Mouse (Mus musculus) neutrophil, adult 5-6 weeks (primary cell): Measurements from ENCODE around the gene Elmsan1. TPM values are rescaled to one million over a fixed set of nuclear protein-coding genes. Genes with fewer than 3 reads are reported as not detected.

Source experiments
- ATAC-seq: fragments of 151-379, 151-347 bp; 2 replicates; pipeline ENCODE4 v1.8.0; 2017; ENCODE audit warnings: mild to moderate bottlenecking, moderate TSS enrichment; ENCODE audit not compliant: insufficient number of reproducible peaks, poor library complexity, low FRiP score, severe bottlenecking; ENCODE audit errors: extremely low read depth
- total RNA-seq: library from RNA; stranded (forward); fragments of 200-1000 nt; gene quantifications from 2 replicates; pipeline ENCODE4 v1.2.3, GENCODE M21; 2017

Elmsan1 gene
- total RNA-seq, 1 experiment from 2014 or later = 84.4 TPM

DNA sequence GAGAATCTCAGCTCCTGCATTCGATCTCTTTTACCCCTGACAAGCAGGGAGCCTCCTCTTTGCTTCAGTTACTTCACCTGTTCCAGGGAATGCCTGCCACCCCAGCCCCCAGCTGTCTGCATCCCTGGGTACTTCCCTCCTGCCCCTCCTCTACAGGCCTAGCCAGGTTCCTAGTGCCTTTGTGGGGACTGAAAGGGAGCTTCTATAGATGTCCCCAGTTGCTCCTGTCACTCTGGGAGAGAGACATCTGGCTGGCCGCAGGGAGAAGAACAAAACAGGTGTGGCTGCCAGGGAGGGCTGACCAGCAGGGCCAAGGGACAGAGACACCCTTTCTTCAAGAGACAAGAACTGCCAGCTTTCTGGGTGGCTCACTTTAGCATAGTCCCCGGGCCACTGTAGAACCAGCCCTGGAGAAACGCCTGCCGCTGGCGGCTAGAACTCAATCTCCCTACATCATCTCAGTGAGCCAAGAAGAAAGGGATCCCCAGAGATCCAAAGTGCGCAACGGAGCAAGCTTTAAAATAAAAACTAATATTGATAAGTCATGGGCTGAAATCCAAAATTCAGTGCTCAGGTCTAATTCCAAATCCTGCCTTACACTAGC lies 20.5 kb downstream of the Elmsan1 start:
- ATAC-seq = no peak

- no peak for ATAC-seq
Measured at GRCm38 (mm10) chr12:84195195-84195594, 23.5 kb downstream of the Elmsan1 start.

- ATAC-seq = no peak
Measured at GRCm38 (mm10) chr12:84194400-84195109, 24.1 kb downstream of the Elmsan1 start.

GRCm38 (mm10) chr12:84193642-84194399 lies 24.9 kb downstream of the Elmsan1 start:
- peak; percentile 84 for ATAC-seq

GRCm38 (mm10) chr12:84192741-84193641 lies 25.7 kb downstream of the Elmsan1 start:
- no peak for ATAC-seq

DNA sequence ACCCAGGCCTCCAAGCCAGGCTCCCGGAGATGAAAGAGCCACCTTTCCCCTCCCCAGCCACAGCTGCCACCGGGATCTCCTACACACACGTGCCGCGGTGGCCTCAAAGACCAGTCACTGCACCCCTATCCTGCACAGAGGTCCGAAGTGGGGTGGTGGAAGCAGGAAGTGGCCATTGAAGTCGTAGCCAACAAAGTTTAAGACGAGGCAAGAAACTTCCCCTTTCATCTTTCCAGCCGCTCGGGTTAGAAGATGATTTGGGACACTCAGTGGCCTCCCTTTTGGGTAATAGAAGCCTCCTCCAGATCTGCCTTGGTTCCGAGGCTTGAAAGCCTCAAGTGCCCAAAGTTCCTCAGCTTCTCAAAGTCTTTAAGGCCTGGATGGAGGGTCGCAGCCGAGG lies 26.4 kb downstream of the Elmsan1 start:
- no peak for ATAC-seq

GRCm38 (mm10) chr12:84191770-84192169 lies 26.9 kb downstream of the Elmsan1 start:
- ATAC-seq = no peak

- ATAC-seq = no peak
Measured at GRCm38 (mm10) chr12:84191190-84191589, 27.5 kb downstream of the Elmsan1 start.

- ATAC-seq = no peak
Measured at GRCm38 (mm10) chr12:84190151-84190820, 28.4 kb downstream of the Elmsan1 start.

DNA sequence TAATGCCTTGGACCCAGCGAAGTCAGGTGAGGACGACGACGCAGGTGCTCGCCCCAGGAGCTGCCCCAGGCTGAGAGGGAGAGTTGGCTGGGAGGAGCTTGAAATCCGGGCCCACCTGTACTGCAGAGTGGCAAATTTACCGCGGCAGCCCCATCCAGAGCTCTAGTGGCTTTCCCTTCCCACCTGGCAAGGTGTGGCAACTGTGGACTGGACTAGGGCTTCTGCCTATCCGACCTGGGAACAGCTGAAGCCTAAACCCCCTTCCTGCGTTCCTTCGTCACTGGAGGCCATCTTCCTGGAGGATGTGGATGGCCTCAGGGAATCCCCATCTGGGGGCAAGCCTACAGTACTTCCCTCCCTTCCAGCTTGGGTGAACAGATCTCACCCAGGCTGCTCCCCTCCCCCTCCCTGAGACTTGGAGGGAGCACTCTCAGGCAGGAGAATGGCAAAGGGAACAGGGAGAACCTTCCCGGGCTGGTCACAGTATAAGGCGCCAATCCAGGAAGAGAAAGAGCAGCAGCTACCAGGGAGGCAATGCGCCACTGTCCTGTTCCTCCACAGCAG lies 29.7 kb downstream of the Elmsan1 start:
- no peak for ATAC-seq

- peak; percentile 76 for ATAC-seq
Measured at GRCm38 (mm10) chr12:84187752-84188601, 30.7 kb downstream of the Elmsan1 start.

DNA sequence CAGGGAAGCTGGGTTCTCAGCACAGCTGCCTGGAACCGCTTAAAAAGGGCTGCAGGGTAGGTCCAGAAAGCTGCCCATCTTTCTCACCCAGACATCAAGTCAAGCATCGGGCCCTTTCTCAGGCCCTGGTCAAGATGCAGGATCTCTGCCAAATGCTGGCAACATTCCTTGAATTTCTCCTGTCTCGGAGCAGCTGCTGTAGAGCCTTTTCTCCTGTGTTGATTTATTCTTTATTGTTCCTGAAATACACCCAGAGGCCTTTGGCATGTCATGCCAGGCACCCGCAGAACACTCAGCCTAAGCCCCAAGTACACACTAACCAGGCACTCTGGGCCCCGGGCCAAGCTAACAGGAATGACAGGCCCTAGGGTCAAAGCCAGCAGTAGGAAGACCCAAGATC lies 31.7 kb downstream of the Elmsan1 start:
- no peak for ATAC-seq

DNA sequence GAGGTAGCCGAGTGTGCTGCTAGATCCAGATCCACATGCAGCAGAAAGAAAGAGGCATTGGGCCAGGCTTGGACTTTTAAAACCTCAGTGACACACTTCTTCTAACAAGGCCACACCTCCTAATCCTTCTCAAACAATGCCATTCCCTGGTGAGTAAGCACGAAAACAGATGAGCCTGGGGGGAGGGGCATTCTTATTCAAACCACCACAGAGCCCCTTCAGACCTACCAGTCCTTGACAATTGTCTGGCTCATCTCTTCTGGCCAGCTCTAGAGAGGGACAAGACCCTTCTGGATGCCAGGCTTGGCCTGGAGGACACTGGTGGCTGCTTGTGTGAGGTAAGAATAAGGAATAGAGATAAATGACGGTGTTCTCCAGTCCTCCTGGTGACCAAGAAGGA lies 32.1 kb downstream of the Elmsan1 start:
- no peak for ATAC-seq

- no peak for ATAC-seq
Measured at GRCm38 (mm10) chr12:84185547-84185946, 33.1 kb downstream of the Elmsan1 start.

- no peak for ATAC-seq
Measured at GRCm38 (mm10) chr12:84184979-84185378, 33.7 kb downstream of the Elmsan1 start.

- ATAC-seq = no peak
Measured at GRCm38 (mm10) chr12:84181999-84182398, 36.7 kb downstream of the Elmsan1 start.

GRCm38 (mm10) chr12:84180701-84181435 lies 37.8 kb downstream of the Elmsan1 start:
- ATAC-seq = peak; percentile 18; the same call in 1 of the 2 replicates
